Mouse (Mus musculus) stomach, embryonic 15.5 days (tissue): ENCODE results near the gene Lima1. TPM values are rescaled to one million over a fixed set of nuclear protein-coding genes. Genes with fewer than 3 reads are reported as not detected.
"Not testable (repeated sequence)": the region's sequence is repeated elsewhere in the genome, so short reads cannot be mapped to it uniquely, and the experiment has no call there.

Source experiments
- ATAC-seq: fragments of 200-750 bp; cut with Nextera tagmentation; 2 replicates; pipeline ENCODE4 v1.8.0; 2017; ENCODE audit warnings: low read depth, moderate number of reproducible peaks, moderate TSS enrichment; ENCODE audit not compliant: insufficient read depth, low FRiP score
- H3K27ac ChIP-seq: fragments of 300-500 bp; sonication (generic); 2 replicates; pipeline ENCODE4 v1.5.1; 2015; ENCODE audit warnings: mild to moderate bottlenecking, inconsistent platforms
- H3K27me3 ChIP-seq: fragments of 300-500 bp; sonication (generic); replicated peaks from 2 replicates; pipeline ENCODE4 v1.6.1; 2015; ENCODE audit warnings: inconsistent platforms
- H3K36me3 ChIP-seq: fragments of 300-500 bp; sonication (generic); 2 replicates; pipeline ENCODE4 v1.6.1; 2015; ENCODE audit warnings: inconsistent platforms
- H3K4me1 ChIP-seq: fragments of 300-500 bp; sonication (generic); 2 replicates; pipeline ENCODE4 v1.6.1; 2015; ENCODE audit warnings: inconsistent platforms
- H3K4me2 ChIP-seq: fragments of 300-500 bp; sonication (generic); 2 replicates; pipeline ENCODE4 v1.6.1; 2015; ENCODE audit warnings: mild to moderate bottlenecking, inconsistent platforms
- H3K4me3 ChIP-seq: fragments of 300-500 bp; sonication (generic); replicated peaks from 2 replicates; pipeline ENCODE4 v1.5.1; 2015; ENCODE audit warnings: inconsistent platforms
- H3K9ac ChIP-seq: fragments of 300-500 bp; sonication (generic); 2 replicates; pipeline ENCODE4 v1.6.1; 2015; ENCODE audit warnings: inconsistent platforms
- H3K9me3 ChIP-seq: fragments of 300-500 bp; sonication (generic); 2 replicates; pipeline ENCODE4 v1.6.1; 2016; ENCODE audit warnings: inconsistent platforms
- WGBS: fragments of 180-500 bp; shearing (Covaris S2); methylation state at CpG from one replicate; pipeline ENCODE4 v1.1.7; 2015; 5-methylcytosine and 5-hydroxymethylcytosine counted together
- polyA plus RNA-seq: library from polyadenylated mRNA; unstranded; fragments of >200 nt; fragmentation: Nextera tagmentation; extraction: Ambion mirVana; gene quantifications from 2 replicates; pipeline ENCODE4 v1.2.1, GENCODE M21; 2015

The Lima1 gene
- polyA plus RNA-seq, 1 experiment from 2014 or later, result 71.2 TPM

DNA sequence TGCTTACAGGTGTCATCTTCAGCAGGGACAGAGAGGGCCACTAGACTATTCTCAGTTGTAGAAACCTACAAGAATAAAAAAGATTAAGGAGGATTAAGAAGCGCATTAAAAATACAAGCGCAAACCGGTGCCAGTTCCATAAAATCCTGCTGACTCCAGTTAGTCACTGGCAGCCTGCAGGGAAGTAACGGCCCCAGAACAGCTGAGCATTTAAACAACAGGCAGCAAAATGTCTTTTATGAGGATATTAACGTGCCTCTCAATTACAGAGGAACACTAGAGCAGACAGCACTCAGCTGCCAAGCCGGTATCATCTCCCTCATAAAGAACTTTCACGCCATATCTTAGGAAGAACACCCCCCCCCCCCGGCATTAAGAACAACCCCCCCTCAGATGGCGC lies 78.5 kb downstream of the Lima1 start:
- Histone ChIP-seq H3K9ac (no peak overlapping the region), H3K36me3 (peaks cover 38% of the 10 kb centered on the region), H3K27me3 (no peaks in the 10 kb centered on the region), H3K4me2 (no peak overlapping the region), H3K4me1 (no peaks in the 10 kb centered on the region), H3K9me3 (no peaks in the 10 kb centered on the region), H3K27ac (no peak overlapping the region), H3K4me3 (no peak overlapping the region)
- WGBS, result 69% methylated on average over 9 of the region's 9 CpGs
- no peak for ATAC-seq

DNA sequence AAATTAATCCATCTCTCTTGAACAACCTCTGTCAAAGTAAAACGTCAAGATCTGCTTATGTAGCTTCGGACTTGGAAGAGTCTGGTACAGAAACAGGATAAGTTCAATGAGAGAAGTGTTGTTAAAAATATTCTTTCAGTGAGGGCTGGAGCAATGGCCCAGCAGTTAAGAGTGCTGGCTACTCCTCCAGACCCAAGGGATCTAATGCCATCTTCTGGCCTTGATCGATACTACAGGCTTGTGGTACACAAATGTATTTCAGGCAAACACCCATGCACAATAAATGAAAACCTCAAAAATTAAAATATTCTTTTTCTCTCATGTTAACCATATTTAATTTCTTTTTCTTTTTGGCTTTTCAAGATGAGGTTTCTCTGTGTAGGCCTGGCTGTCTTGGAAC lies 79.2 kb downstream of the Lima1 start:
- peaks cover 44% of the 10 kb centered on the region for H3K36me3 ChIP-seq
- no peaks in the 10 kb centered on the region for H3K4me1 ChIP-seq
- no peaks in the 10 kb centered on the region for H3K27me3 ChIP-seq
- H3K4me3 ChIP-seq, result no peak overlapping the region
- no peak for ATAC-seq
- no peak overlapping the region for H3K4me2 ChIP-seq
- 77% methylated on average over 3 of the region's 3 CpGs for WGBS
- no peaks in the 10 kb centered on the region for H3K9me3 ChIP-seq
- H3K9ac ChIP-seq, result no peak overlapping the region
- H3K27ac ChIP-seq, result no peak overlapping the region

DNA sequence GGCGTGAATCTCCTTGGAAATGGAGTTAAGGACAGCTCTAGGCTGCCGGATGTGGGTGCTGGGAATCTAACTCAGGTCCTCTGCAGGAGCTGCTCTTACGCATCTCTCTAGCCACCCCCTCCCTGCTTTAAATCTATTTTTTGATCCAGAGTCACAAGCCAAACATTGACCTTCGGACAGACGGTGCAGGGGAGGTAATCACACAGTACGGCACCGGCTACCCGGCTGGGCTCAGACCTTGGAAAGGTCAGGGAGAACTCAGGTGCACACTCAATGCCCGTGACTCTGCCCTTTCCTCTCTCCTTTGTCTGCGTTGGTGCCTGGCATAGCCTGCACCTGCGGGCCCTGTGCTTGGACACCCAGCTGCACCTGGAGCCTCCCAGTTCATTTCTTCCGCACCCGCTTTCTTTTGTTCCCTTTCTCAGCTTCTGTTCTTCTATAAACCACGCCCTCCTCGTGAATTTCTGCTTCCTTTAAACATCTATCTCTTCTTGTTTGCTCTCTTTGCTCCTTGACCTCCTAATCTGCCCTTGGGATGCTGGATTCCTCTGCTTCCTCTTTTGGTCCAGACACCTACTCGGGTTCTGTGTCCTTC lies 82.9 kb downstream of the Lima1 start:
- H3K4me3 ChIP-seq, result no peak overlapping the region
- H3K9ac ChIP-seq, result no peak overlapping the region
- no peaks in the 10 kb centered on the region for H3K27me3 ChIP-seq
- WGBS, result 82% methylated on average over 16 of the region's 16 CpGs
- no peaks in the 10 kb centered on the region for H3K9me3 ChIP-seq
- no peaks in the 10 kb centered on the region for H3K4me1 ChIP-seq
- no peak overlapping the region for H3K27ac ChIP-seq
- peaks cover 46% of the 10 kb centered on the region for H3K36me3 ChIP-seq
- no peak overlapping the region for H3K4me2 ChIP-seq
- no peak for ATAC-seq

DNA sequence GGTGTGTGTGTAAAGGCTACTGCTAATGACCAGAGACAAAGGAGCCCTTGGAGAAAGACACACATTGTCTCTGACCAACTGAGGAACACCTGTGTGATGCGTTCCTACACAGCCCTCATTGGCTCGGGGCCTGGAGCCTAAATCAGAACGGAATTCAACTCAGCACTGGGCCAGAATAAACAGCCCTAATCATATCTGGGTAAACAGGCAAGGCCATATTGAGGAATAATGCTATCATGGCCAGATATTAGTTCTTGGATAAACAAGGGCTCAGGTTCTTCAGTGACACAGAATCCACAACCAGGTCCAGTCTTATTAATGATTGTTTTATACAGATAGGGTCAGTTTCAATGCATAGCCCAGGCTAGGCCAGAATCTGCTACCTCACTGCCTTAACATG lies 84.3 kb downstream of the Lima1 start:
- no peak overlapping the region for H3K27ac ChIP-seq
- H3K9me3 ChIP-seq, result no peaks in the 10 kb centered on the region
- no peak overlapping the region for H3K4me2 ChIP-seq
- peaks cover 40% of the 10 kb centered on the region for H3K36me3 ChIP-seq
- ATAC-seq, result no peak
- H3K4me3 ChIP-seq, result no peak overlapping the region
- 63% methylated on average over 3 of the region's 3 CpGs for WGBS
- H3K27me3 ChIP-seq, result no peaks in the 10 kb centered on the region
- no peak overlapping the region for H3K9ac ChIP-seq
- H3K4me1 ChIP-seq, result no peaks in the 10 kb centered on the region

DNA sequence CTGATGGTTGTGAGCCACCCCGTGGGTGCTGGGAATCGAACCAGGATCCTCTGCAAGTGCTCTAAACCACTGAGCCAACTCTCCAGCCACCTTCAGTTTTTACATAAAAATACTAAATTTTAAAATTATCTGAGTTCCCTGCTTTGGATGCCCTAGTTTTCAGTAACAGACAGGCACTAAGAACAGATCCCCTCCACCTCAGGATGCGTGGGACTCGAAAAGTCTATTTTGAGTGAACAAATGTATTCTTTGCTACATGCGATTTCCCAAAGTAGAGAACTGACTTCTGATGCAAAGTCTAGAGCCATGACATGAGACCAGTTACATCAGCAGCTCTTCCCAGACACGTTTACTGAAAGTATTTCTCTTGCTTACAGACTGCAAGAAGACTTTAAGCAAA lies 84.8 kb downstream of the Lima1 start:
- Histone ChIP-seq H3K36me3 (peaks cover 37% of the 10 kb centered on the region), H3K9me3 (no peaks in the 10 kb centered on the region), H3K4me1 (no peaks in the 10 kb centered on the region), H3K4me2 (no peak overlapping the region), H3K4me3 (no peak overlapping the region), H3K27ac (no peak overlapping the region), H3K27me3 (no peaks in the 10 kb centered on the region), H3K9ac (no peak overlapping the region)
- no peak for ATAC-seq
- WGBS, result 92% methylated on average over 6 of the region's 6 CpGs

DNA sequence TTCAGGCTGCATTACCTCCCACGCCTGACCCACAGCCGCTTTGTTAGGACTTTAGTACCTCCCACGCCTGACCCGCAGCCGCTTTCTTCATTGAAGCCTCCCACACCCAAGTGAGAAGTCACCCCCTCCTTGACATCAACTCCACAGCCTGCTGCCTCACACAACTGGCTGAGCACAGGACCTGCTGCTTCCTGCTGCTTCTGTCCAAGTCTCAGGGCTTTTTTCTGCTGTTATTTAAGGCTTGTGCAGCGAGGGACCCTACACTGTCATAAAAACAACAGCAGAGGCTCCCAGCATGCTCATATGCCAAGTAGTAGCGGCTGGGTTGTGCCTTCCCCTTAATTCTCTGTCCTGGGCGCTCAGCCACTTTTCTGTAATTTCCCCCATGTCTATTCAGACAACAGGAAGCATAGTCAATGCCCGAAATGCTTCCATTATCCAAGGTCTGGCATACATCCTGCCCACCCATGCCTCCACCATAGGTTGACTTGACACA lies 87.6 kb downstream of the Lima1 start:
- no peaks in the 10 kb centered on the region for H3K27me3 ChIP-seq
- no peak overlapping the region for H3K27ac ChIP-seq

DNA sequence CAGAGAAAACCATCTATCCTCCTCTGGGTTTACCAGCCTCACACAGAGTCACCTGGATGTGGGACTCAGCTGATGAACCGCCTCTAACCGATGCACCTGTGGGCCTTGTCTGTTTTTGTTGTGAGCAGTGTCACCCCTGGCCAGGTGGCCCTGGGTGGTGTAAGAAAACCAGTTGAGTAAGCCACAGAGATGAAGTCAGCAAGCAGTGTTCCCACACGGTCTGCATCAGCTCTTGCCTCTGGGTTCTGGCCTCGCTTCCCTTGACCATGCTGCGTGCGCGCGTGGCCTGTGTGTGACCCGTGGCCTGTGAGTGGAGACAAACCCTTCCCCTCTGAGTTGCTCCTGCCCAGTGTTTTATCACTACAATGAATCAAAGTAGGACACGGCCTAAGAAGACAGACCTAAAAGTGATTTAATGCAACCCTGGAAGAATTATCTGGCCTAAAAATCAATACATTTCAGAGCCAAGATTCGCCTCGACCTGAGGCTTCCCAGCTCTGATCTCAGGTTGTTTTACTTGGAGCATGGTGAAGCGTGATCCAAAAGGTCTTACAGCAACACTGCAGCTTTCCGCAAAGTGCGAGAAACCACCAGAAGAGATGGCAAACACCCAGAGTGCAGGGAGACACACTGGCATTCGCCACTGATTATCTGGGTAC lies 96.5 kb downstream of the Lima1 start:
- H3K36me3 ChIP-seq, result peaks cover 37% of the 10 kb centered on the region; the same call in 1 of the 2 replicates
- ATAC-seq, result no peak
- WGBS, result 89% methylated on average over 16 of the region's 16 CpGs

More for the DNA sequence above, 87.6 kb downstream of the Lima1 start:
- H3K4me1 ChIP-seq, result no peaks in the 10 kb centered on the region
- H3K9ac ChIP-seq, result no peak overlapping the region
- H3K9me3 ChIP-seq, result no peaks in the 10 kb centered on the region
- no peak overlapping the region for H3K4me2 ChIP-seq
- ATAC-seq, result no peak
- H3K36me3 ChIP-seq, result peaks cover 35% of the 10 kb centered on the region
- H3K4me3 ChIP-seq, result no peak overlapping the region
- WGBS, result 65% methylated on average over 9 of the region's 9 CpGs

DNA sequence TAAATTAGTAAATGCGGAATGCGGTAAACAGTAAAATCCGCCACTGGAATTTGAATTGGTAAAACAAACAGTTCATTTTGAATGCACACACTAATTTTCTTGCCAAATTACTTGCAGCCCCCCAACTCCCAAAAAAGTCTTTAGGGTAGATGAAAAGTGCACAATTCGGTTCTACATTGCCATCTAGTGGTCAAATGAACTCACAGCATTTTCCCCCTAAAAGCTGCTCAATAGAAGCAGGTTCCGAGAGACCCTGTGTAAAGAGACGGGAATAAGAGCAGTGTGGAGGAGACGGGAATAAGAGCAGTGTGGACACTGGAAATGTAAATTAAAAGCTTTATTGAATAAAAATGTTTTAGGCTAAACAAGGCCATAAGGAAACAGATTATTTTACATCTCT lies 97.1 kb downstream of the Lima1 start:
- Histone ChIP-seq H3K9me3 (no peaks in the 10 kb centered on the region), H3K27me3 (no peaks in the 10 kb centered on the region), H3K4me1 (no peaks in the 10 kb centered on the region), H3K36me3 (peaks cover 30% of the 10 kb centered on the region; the same call in 1 of the 2 replicates), H3K27ac (no peak overlapping the region), H3K4me3 (no peak overlapping the region), H3K4me2 (no peak overlapping the region), H3K9ac (no peak overlapping the region)
- 32% methylated on average over 7 of the region's 7 CpGs for WGBS
- no peak for ATAC-seq

More for the DNA sequence above, 96.5 kb downstream of the Lima1 start:
- no peaks in the 10 kb centered on the region for H3K9me3 ChIP-seq
- no peak overlapping the region for H3K4me3 ChIP-seq
- H3K27me3 ChIP-seq, result no peaks in the 10 kb centered on the region
- H3K9ac ChIP-seq, result no peak overlapping the region
- H3K4me1 ChIP-seq, result no peaks in the 10 kb centered on the region
- no peak overlapping the region for H3K27ac ChIP-seq
- no peak overlapping the region for H3K4me2 ChIP-seq

DNA sequence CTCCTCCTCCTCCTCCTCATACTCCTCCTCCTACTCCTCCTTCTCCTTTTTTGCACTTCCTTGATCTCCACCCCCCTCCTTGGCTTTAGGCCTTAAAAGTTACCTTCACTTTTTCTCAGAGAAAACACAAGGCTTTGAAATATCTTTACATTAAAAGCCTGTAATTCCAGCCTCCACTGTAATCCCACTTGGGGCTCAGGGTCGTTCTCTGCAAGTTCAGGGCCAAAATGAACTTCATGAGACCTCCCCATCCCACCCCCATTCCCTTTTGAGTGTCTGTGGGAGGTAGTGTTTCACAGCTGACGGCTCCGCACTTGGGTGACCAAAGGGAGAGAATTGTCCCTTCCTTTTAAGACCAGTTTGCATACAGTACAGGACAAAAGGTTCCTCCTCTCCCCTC lies 102.3 kb downstream of the Lima1 start:
- H3K27ac ChIP-seq, result peak overlapping the region; percentile 78; the same call in 1 of the 2 replicates
- no peaks in the 10 kb centered on the region for H3K9me3 ChIP-seq
- peaks cover 6% of the 10 kb centered on the region for H3K4me1 ChIP-seq
- H3K27me3 ChIP-seq, result no peaks in the 10 kb centered on the region
- 0 out of 2 replicates have a peak, but pooled peaks cover 2% of the 10 kb centered on the region for H3K36me3 ChIP-seq
- WGBS, result 21% methylated on average over 3 of the region's 3 CpGs
- no peak overlapping the region for H3K9ac ChIP-seq
- no peak for ATAC-seq
- no peak overlapping the region for H3K4me2 ChIP-seq
- no peak overlapping the region; the same call in 1 of the 2 replicates for H3K4me3 ChIP-seq

DNA sequence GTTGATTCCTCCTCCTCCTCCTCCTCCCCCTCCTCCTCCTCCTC lies 102.6 kb downstream of the Lima1 start, which contains the start of gene Cers5:
Gene Cers5, minus strand, starts transcription at position 5 of the 44 bp plus-strand sequence.
- H3K4me1 ChIP-seq, H3K27me3 ChIP-seq, ATAC-seq, H3K9me3 ChIP-seq, H3K36me3 ChIP-seq: not testable (repeated sequence)
- Histone ChIP-seq H3K27ac (peak within 1 kb of the TSS; percentile 96), H3K9ac (peak within 1 kb of the TSS; percentile 76), H3K4me3 (peak within 1 kb of the TSS; percentile 84), H3K4me2 (peak within 1 kb of the TSS; percentile 85)

DNA sequence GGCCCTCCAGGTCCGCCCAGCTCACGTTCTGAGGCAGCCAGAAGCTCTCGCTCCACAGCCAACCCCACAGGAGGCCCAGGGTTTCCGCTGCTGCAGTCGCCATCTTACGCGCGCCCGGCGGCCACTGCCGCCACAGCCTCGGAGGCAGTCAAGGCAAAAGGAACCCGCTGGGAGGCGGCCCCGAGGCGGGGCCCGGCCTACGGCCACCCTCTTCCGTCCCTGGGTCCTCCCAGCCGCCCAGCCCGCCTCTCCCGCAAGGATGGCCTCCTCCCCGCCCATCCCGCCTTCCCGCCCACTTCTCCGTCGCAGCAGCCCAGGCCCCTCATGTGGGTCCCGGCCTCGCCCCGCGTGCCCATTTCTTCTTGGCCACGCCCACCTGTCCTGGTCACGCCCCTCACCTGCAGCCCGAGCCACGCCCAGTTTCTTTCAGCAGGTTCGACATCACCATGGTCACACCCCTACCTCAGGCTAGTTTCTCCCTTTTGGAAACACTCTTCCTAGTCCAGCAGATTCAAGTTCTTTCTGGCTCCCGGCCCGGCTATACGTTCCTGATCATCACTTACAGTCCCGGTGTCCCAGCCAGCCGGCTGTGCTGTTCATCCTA lies 102.9 kb downstream of the Lima1 start:
- Histone ChIP-seq H3K36me3 (no peaks in the 10 kb centered on the region), H3K4me2 (peak overlapping the region; percentile 85), H3K4me3 (peak overlapping the region; percentile 84), H3K9ac (peak overlapping the region; percentile 76), H3K27me3 (no peaks in the 10 kb centered on the region), H3K27ac (peak overlapping the region; percentile 96), H3K9me3 (no peaks in the 10 kb centered on the region), H3K4me1 (peaks cover 6% of the 10 kb centered on the region)
- WGBS, result under 1% methylated on average over 41 of the region's 41 CpGs
- peak; percentile 95 for ATAC-seq

DNA sequence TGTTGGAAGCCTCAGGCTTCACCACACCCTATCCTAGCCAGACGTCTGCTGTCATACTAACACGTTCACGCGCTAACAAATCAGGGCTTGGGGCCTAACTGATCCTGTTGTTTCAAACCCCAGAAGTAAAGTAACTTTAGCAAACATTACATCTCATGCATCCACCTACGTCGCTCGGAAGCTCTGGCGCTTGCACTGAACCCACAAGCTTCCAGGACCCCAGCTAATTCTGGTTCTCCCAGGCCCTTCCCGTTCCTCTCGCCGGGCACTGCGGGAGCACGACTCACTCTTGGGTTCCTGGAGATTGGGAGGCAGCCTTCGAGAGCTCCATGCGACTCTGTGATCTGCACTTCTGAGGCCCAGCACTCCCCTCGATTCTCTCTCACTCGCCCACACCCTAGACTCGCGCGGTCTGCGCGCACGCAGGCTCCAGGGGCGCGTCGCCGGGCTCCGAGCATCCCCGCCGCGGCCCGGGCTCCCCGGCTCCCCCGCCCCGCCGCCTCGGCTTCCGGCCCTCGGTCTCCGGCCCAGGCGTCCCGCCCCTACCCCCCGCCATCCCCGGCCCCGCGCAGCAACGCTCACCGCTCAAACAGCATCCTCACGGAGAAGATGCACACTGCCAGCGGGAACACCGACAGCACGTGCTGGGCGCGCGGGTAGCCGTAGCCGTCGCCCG lies 103.5 kb downstream of the Lima1 start:
- Histone ChIP-seq H3K4me3 (peak overlapping the region; percentile 84), H3K27ac (peak overlapping the region; percentile 96), H3K36me3 (no peaks in the 10 kb centered on the region; the same call in 1 of the 2 replicates), H3K9me3 (no peaks in the 10 kb centered on the region), H3K9ac (peak overlapping the region; percentile 76), H3K4me1 (peaks cover 6% of the 10 kb centered on the region), H3K27me3 (no peaks in the 10 kb centered on the region), H3K4me2 (peak overlapping the region; percentile 85)
- under 1% methylated on average over 58 of the region's 59 CpGs for WGBS
- ATAC-seq, result peak; percentile 50
